Mouse (Mus musculus) forebrain, embryonic 16.5 days (tissue): Measurements from ENCODE around the gene Pcdh15. TPM values are rescaled to one million over a fixed set of nuclear protein-coding genes. Genes with fewer than 3 reads are reported as not detected.

ENCODE experiments used
- ATAC-seq: fragments of 200-750 bp; cut with Nextera tagmentation; 2 replicates; pipeline ENCODE4 v1.8.0; 2017; ENCODE audit warnings: mild to moderate bottlenecking, moderate library complexity
- H3K27ac ChIP-seq: fragments of 300-500 bp; sonication (generic); 2 replicates; pipeline ENCODE4 v1.5.1; 2014; ENCODE audit warnings: low read length, control low read depth
- H3K27me3 ChIP-seq: fragments of 300-500 bp; sonication (generic); replicated peaks from 2 replicates; pipeline ENCODE4 v1.6.1; 2014; ENCODE audit warnings: low read length; ENCODE audit not compliant: control insufficient read depth, insufficient read depth
- H3K36me3 ChIP-seq: fragments of 300-500 bp; sonication (generic); 2 replicates; pipeline ENCODE4 v1.6.1; 2014; ENCODE audit not compliant: control insufficient read depth, insufficient read depth
- H3K4me1 ChIP-seq: fragments of 300-500 bp; sonication (generic); replicated peaks from 2 replicates; pipeline ENCODE4 v1.6.1; 2014; ENCODE audit warnings: low read length; ENCODE audit not compliant: control insufficient read depth, insufficient read depth
- H3K4me2 ChIP-seq: fragments of 300-500 bp; sonication (generic); 2 replicates; pipeline ENCODE4 v1.6.1; 2014; ENCODE audit warnings: mild to moderate bottlenecking, low read length, control low read depth
- H3K4me3 ChIP-seq: fragments of 300-500 bp; sonication (generic); replicated peaks from 2 replicates; pipeline ENCODE4 v1.5.1; 2014; ENCODE audit warnings: mild to moderate bottlenecking, low read length, control low read depth
- H3K9ac ChIP-seq: fragments of 300-500 bp; sonication (generic); replicated peaks from 2 replicates; pipeline ENCODE4 v1.6.1; 2014; ENCODE audit warnings: low read depth, low read length, control low read depth
- H3K9me3 ChIP-seq: fragments of 300-500 bp; sonication (generic); 2 replicates; pipeline ENCODE4 v1.6.1; 2016; ENCODE audit warnings: low read length; ENCODE audit not compliant: control insufficient read depth
- WGBS: fragments of 180-500 bp; shearing (Covaris S2); extraction: QIAGEN DNeasy Blood & Tissue Kit; methylation state at CpG from one replicate; pipeline ENCODE4 v1.1.7; 2014; 5-methylcytosine and 5-hydroxymethylcytosine counted together
- polyA plus RNA-seq: library from polyadenylated mRNA; unstranded; fragments of >200 nt; fragmentation: Nextera tagmentation; extraction: Ambion mirVana; gene quantifications from 2 replicates; pipeline ENCODE4 v1.2.1, GENCODE M21; 2015

Gene Pcdh15
- polyA plus RNA-seq, 1 experiment from 2014 or later = 6.5 TPM

DNA sequence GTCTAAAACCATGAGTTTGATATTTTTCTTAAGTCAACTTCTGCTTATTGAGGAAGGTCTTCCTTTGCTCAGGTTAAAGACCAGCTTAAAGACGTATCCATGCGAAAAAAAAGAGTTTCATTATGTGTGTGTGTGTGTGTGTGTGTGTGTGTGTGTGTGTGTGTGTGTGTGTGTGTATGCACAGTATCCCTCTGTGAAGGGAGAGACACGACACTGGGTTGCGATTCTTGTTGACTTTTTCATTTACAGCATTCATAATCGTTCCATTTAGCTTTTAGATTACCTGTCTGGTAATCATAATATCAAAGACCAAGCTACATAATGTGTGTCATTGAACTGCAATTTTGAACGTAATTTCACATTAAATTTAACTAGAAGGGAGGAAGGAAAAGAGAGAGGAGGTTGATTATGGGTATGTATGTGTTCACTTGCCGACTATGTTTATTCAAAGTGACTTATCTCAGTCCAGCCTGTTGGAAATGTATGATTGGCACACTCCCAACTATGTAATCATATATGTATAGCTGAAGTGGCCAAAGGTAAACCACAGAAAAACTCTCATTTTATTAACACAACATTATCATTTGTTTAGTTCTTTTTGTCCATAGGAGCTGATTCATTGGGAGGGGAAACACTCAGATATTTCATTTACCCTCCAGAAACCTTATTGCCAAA lies 626.6 kb downstream of the Pcdh15 start:
- no peaks in the 10 kb centered on the region for H3K27me3 ChIP-seq
- no peaks in the 10 kb centered on the region for H3K36me3 ChIP-seq
- ATAC-seq = no peak
- 88% methylated on average over 7 of the region's 7 CpGs for WGBS
- no peak overlapping the region for H3K4me2 ChIP-seq
- no peak overlapping the region for H3K4me3 ChIP-seq
- H3K27ac ChIP-seq = no peak overlapping the region
- no peaks in the 10 kb centered on the region for H3K9me3 ChIP-seq
- H3K9ac ChIP-seq = no peak overlapping the region
- H3K4me1 ChIP-seq = no peaks in the 10 kb centered on the region

- Histone ChIP-seq H3K9ac (no peak overlapping the region), H3K27me3 (no peaks in the 10 kb centered on the region), H3K4me3 (no peak overlapping the region), H3K36me3 (no peaks in the 10 kb centered on the region), H3K4me2 (no peak overlapping the region), H3K27ac (no peak overlapping the region), H3K9me3 (no peaks in the 10 kb centered on the region), H3K4me1 (no peaks in the 10 kb centered on the region)
- ATAC-seq = no peak
- 96% methylated on average over 7 of the region's 7 CpGs for WGBS
These were observed 634.1 kb downstream of the Pcdh15 start for GRCm38 (mm10) chr10:73733246-73733645.

DNA sequence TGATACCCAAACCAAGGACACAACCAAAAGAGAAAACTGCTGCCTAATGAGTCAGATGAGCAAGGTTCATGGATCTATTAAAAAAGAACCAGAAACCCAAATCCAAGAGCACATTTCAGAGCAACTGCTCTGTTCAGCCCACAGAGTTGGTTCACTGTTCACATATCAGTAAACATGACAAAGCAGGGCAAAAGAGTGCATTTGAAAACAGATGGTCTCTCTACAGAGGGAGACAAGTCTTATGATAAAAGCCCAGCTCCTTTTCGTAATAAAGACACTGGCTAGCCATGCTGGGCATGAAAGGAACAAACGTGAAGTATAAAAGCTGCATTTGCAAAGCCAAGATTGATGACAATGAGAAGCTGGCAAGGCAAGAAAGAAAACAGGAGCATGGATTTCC lies 649.9 kb downstream of the Pcdh15 start:
- Histone ChIP-seq H3K27ac (no peak overlapping the region), H3K9me3 (no peaks in the 10 kb centered on the region), H3K9ac (no peak overlapping the region), H3K4me3 (no peak overlapping the region), H3K4me2 (no peak overlapping the region), H3K4me1 (no peaks in the 10 kb centered on the region), H3K27me3 (no peaks in the 10 kb centered on the region), H3K36me3 (no peaks in the 10 kb centered on the region)
- ATAC-seq = peak; percentile 38; the same call in 1 of the 2 replicates
- WGBS = 12% methylated on average over 2 of the region's 2 CpGs

GRCm38 (mm10) chr10:73753876-73754275 lies 654.7 kb downstream of the Pcdh15 start:
- no peak for ATAC-seq
- no peak overlapping the region for H3K4me2 ChIP-seq
- WGBS = 55% methylated on average over 3 of the region's 3 CpGs
- H3K4me1 ChIP-seq = no peaks in the 10 kb centered on the region
- H3K27ac ChIP-seq = no peak overlapping the region
- no peak overlapping the region for H3K9ac ChIP-seq
- H3K27me3 ChIP-seq = no peaks in the 10 kb centered on the region
- H3K9me3 ChIP-seq = no peaks in the 10 kb centered on the region
- H3K4me3 ChIP-seq = no peak overlapping the region
- H3K36me3 ChIP-seq = no peaks in the 10 kb centered on the region

- Histone ChIP-seq H3K9me3 (no peaks in the 10 kb centered on the region), H3K27me3 (no peaks in the 10 kb centered on the region), H3K27ac (no peak overlapping the region), H3K4me2 (no peak overlapping the region), H3K4me3 (no peak overlapping the region), H3K36me3 (no peaks in the 10 kb centered on the region), H3K9ac (no peak overlapping the region), H3K4me1 (no peaks in the 10 kb centered on the region)
- ATAC-seq = no peak
- WGBS = 47% methylated on average over 4 of the region's 4 CpGs
These were observed 683.8 kb downstream of the Pcdh15 start for GRCm38 (mm10) chr10:73782945-73783344.

DNA sequence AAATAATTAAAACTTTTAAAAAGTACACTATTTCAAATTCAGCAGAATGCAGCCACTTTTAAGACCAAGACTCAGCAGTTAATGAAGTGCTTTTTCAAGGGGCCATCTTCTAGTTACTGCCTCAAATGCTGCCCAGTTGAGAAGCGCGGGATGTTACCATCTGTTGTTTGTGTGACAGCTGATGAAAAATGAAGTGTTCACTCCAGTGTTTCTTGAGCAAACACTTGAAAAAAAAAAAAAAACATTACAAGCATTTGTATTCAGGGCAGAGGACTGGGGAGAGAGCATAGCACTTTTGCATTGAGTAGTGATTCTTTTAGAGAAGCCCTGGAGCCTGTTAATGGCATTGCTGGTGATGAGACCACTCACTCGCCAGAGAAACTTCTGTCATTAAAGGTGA lies 689.0 kb downstream of the Pcdh15 start:
- ATAC-seq = no peak
- Histone ChIP-seq H3K4me3 (no peak overlapping the region), H3K27ac (no peak overlapping the region), H3K4me1 (no peaks in the 10 kb centered on the region), H3K4me2 (no peak overlapping the region), H3K9me3 (no peaks in the 10 kb centered on the region), H3K9ac (no peak overlapping the region), H3K36me3 (no peaks in the 10 kb centered on the region), H3K27me3 (no peaks in the 10 kb centered on the region)
- WGBS = 83% methylated on average over 3 of the region's 3 CpGs

DNA sequence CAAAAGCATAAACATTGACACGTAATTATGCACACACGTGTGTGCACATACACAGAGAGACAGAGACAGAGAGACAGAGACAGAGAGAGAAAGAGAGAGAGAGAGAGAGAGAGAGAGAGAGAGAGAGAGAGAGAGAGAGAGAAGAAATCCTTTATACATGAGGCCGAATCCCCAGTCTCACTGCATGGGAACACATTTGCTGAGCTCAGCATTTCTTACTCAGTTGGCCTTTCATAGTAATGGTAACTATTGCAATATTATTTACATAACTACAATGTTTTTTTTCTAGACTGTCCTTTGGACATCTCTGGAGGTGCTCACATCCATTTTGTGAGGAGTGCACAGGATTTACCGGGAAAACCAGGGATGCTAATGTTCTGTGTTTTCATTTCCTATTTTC lies 705.9 kb downstream of the Pcdh15 start:
- Histone ChIP-seq H3K27me3 (no peaks in the 10 kb centered on the region), H3K9ac (no peak overlapping the region), H3K4me1 (no peaks in the 10 kb centered on the region), H3K27ac (no peak overlapping the region), H3K9me3 (no peaks in the 10 kb centered on the region), H3K4me3 (no peak overlapping the region), H3K4me2 (no peak overlapping the region), H3K36me3 (no peaks in the 10 kb centered on the region)
- 86% methylated on average over 4 of the region's 4 CpGs for WGBS
- ATAC-seq = no peak

DNA sequence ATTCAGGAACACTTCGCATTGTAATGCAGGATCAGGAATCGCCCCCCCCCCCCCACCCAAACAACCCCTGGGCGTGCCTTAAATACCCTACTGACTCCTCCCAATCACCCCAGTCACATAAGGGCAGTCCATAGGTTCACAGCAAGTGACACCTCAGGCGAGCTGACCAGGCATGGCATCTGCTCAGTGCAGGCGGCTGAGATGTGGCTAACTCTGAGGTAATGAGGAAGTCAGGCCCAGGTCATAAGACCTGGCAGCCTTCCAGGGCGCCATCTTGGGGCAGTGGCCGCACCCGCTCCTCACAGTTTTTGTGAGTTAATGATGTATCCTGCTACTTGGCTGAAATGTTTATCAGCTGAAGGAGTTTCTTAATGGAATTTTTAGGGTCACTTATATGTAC lies 713.2 kb downstream of the Pcdh15 start:
- no peaks in the 10 kb centered on the region for H3K9me3 ChIP-seq
- H3K4me3 ChIP-seq = no peak overlapping the region
- H3K36me3 ChIP-seq = no peaks in the 10 kb centered on the region
- H3K4me1 ChIP-seq = no peaks in the 10 kb centered on the region
- no peak overlapping the region for H3K9ac ChIP-seq
- no peak overlapping the region for H3K4me2 ChIP-seq
- WGBS = 76% methylated on average over 8 of the region's 8 CpGs
- no peak overlapping the region for H3K27ac ChIP-seq
- ATAC-seq = no peak
- no peaks in the 10 kb centered on the region for H3K27me3 ChIP-seq

GRCm38 (mm10) chr10:73821657-73822583 lies 722.8 kb downstream of the Pcdh15 start:
- no peaks in the 10 kb centered on the region for H3K36me3 ChIP-seq
- peak; percentile 88 for ATAC-seq
- no peak overlapping the region for H3K27ac ChIP-seq
- peak overlapping the region; percentile 41; the same call in 1 of the 2 replicates for H3K9ac ChIP-seq
- WGBS = 10% methylated on average over 22 of the region's 22 CpGs
- H3K4me2 ChIP-seq = peak overlapping the region; percentile 82
- H3K9me3 ChIP-seq = no peaks in the 10 kb centered on the region
- H3K27me3 ChIP-seq = 0 out of 2 replicates have a peak, but pooled peaks cover 2% of the 10 kb centered on the region
- H3K4me1 ChIP-seq = peaks cover 12% of the 10 kb centered on the region
- peak overlapping the region; percentile 42 for H3K4me3 ChIP-seq
